Mouse (Mus musculus) kidney, postnatal 10 days (tissue): ENCODE measurements around the gene Zfp800.

Source experiments
- DNase-seq: peaks from one replicate; pipeline ENCODE4 v3.0.0; 2021; ENCODE audit warnings: mixed read lengths

The Zfp800 gene

DNA sequence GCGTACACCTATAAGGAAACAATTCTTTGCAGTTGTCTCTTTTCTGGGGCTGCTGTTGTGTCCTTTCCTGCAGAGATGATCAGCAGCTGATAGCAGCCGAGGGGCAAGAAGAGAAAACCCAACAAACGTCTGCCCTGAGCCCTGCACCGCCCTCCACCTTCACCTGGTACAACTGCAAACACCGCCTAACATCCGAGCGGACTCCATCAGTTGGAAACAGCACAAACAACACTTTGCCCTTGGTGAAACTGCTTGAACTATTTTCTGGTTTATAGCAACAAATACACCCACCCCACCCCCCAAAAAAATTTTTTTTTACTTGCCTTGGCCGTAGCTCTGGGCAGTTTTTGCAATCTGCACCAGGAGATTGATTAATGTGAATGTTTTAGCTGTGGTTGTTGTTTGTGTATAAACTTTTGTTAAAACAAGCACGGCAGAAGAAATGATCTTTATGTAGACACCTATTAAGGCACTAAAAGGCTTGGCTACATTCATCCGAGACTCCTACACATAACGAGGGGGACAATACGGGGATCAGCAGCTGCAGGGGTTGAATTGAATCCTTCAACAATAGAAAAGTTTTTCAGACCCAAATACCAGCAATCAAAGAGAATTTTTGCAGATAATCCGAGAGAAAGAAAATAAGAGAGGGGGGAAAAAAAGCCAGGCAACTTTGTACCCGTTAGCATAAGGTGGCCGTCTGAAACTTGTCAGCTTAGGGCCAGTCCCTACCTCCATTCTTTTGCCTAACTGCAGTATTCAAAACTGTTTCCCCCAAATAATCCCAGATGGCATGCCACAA lies 1.6 kb downstream of the Zfp800 start:
- no peak for DNase-seq

DNA sequence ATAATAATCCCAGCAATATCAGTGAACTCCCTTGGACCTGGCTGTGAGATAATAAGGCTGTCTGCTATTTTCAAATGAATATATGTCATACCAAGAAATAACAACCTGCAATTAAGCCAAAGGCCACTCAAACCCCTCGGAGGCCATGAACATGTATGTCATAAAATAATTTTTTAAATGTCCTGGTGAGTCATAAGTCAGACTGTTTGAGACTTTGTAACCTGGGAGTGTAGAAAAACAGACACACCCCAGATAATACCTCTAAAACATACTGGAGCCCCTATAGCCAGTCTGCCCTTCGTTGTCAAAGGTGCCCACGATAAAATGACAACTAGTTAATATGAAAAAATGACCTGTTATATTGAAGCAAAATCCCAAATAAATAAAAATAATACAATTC lies 8.8 kb downstream of the Zfp800 start:
- DNase-seq = no peak

DNA sequence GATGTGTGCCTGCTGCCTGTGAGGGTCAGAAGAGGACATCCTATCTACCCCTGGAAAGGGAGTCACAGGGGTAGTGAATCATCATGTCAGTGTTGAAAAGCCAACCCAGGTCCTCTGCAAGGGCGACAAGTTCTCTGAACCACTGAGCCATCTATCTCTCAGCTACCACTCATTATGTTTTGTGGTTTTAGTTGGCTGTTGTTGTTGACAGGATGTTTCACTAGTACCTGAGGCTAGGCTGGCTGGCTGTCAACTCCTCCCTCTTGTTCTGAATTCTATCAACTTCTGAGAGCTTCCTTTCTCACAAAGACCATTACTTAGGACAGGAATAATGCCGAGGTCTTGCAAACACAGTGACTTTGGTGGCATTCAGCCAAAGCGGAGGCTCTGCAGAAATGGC lies 12.6 kb downstream of the Zfp800 start:
- no peak for DNase-seq

- no peak for DNase-seq
These were observed 15.8 kb downstream of the Zfp800 start for GRCm38 (mm10) chr6:28381983-28382382.

DNA sequence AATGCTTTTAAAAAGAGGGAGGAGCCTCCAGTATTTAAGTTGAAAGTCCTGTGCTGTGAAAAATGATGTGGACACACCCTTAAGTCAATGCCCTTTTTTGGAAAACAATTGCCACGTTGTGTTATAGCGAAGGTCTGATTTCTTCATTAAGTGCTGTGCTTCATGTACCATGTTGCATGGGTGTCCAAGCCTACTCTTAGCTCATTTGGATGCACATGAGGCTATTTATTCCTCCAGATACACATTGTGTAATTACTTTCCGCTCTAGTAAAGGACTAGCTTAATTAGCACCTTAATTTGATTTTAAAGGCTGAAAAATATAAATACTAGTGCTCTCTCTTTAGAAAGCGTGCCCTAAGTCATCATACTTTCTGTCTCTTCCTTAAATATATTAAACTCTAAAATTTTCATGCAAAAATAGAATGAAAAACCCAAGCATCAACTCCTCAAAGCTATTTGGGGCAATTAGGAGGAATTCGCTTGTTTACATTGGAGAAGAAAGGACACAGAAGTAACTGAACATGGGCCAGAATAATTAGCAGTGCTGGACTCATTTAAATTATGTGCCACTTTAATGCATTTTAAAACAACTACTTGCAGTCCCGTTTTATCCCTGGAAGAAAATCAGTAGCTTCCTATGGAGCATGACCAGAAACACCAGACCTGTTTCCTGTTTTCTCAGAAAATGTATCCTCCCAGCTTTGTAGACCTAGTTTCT lies 27.7 kb downstream of the Zfp800 start:
- DNase-seq = no peak

- no peak for DNase-seq
These were observed 30.2 kb downstream of the Zfp800 start for GRCm38 (mm10) chr6:28367575-28367974.

- no peak for DNase-seq
These were observed 46.7 kb downstream of the Zfp800 start for GRCm38 (mm10) chr6:28351066-28351465.

DNA sequence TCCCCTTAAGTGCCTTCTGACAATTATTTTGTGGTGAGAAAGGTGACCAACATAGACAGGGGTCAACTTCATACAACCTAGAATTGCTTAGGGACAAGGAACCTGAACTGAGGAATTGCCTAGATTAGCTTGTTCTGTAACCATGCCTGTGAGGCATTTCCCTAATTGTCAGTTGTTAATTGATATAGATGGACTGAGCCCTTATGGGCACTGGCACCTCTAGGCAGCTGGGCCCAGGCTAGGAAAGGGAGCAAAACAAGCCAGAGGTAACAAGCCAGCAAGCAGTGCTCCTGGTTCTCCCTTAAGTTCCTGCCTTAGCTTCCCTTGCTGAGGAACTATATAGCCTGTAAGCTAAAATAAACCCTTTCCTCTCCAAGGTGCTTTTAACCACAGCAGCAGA lies 52.1 kb downstream of the Zfp800 start:
- DNase-seq = no peak

GRCm38 (mm10) chr6:28345181-28345580 lies 52.6 kb downstream of the Zfp800 start:
- DNase-seq = peak; percentile 50

GRCm38 (mm10) chr6:28342863-28343262 lies 54.9 kb downstream of the Zfp800 start:
- DNase-seq = no peak

GRCm38 (mm10) chr6:28341174-28341573 lies 56.6 kb downstream of the Zfp800 start:
- no peak for DNase-seq

DNA sequence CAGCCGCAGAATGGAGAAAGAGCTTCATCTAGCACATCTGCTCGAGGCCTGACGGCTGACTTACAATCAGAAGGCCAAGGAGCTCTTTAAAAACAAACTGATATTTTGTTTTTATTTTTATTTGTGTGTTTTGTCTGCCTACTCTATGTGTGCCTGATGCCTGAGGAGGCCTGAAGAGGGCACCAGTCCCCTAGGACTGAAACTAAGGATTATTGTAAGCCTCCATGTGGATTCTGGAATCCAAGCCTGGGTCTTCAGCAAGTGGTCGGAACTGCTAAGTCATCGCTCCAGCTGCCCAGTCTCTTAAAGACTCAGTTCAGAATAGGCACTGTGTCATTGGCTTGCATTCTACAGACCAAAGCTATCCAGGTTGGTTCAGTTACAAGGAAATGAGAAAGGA lies 58.4 kb downstream of the Zfp800 start:
- DNase-seq = peak; percentile 15

- DNase-seq = no peak
These were observed 64.1 kb downstream of the Zfp800 start for GRCm38 (mm10) chr6:28333696-28334095.

GRCm38 (mm10) chr6:28332546-28332945 lies 65.3 kb downstream of the Zfp800 start:
- DNase-seq = no peak

DNA sequence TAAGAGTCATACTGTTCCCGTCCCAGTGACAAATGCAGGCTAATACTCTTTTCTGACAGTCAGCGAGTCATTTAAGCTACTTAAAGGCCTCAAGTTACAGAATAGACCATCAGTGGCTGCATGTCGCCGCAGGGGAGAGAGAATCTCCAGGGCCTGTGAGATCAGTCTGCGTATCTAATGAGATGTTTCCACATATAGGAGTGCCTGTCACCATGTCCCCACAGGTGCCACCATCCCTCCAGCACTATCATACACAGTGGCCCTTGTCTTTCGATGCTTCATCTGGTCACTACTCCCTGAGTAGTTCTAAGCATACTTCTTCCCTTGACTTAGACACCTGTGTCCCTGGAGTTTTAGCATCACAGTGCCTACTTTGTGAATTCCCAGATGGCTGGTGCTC lies 68.0 kb downstream of the Zfp800 start:
- DNase-seq = no peak

DNA sequence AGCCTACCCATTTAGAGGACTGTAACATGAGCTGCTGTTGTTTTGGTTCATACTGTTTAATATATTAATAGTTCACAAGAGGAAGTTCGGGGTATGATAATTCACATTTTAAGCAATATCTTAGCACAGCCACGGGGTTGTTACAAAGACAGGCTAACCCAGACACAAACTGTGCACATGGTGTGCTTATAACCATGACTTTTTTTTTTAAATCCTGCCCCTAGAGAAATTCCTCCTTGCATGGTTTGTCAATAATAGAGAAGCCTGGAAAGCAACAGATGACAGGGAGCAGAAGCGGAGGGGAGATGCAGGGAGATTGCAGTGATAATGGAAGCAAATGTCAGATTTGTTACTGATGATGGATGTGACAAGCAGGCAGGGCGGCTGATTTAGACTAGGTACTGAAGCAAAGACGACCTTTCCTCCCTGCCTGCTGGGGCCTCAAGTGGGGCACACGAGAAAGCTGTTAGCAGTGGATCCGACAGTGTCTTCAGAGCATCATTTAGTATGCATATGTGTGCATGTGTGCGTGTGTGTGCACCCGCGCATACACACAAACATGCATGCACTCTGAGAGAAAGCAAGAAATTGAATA lies 68.7 kb downstream of the Zfp800 start:
- no peak for DNase-seq

DNA sequence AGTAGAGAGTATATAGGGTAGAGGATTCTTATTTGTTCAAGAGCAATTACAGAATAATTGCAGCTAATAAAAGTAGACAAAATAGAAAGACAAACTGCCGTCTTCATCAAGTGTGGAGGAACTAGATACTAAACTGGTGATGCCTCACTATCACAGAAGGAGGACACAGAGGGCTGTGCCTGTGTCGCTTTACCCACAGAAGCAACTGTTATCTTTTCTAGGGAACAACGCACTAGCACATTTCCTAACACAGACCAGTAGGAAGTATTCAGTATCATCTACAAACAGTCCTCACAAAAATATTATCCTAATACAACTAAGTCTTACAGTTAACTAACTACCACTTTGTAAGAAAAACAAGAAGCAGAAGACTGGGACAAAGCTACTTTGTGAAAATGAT lies 71.1 kb downstream of the Zfp800 start:
- DNase-seq = no peak

- DNase-seq = no peak
These were observed 75.4 kb downstream of the Zfp800 start for GRCm38 (mm10) chr6:28322399-28322798.

GRCm38 (mm10) chr6:28319648-28320270 lies 78.0 kb downstream of the Zfp800 start:
- DNase-seq = no peak

DNA sequence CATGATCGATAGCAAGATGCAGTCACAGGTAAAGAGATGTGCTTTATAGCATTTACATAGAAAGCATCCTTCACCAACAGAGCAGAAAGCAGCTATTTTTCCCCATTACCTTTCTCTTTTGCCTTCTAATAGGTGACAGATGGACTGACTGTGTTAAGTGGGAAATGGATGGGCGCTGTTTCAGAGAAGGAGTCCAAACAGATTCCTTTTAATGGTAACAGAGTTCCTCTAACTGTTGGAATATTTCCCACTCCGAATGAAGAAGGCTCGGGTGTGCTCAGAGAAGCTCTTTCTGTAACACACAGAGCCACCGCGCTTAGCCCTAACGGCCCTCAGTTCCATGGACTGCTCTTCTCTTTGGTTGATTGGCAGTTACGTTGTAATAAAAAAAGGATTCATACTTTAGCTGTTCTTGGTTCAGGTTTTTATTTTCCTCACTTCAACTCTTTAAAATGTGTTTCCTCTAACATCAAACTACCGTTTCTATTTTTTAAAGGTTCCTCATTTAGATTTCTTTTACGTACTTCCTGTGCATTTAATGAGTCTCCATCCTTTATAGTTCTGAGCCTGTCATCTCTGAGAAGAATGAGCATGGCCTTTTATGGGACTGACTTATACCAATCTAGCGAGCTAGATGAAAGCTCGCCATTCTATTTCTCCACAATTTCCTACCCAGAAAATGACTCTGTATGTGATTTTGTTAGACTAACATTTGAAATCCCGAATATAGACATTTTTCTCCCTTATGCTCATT lies 78.8 kb downstream of the Zfp800 start:
- DNase-seq = no peak

GRCm38 (mm10) chr6:28315208-28315607 lies 82.6 kb downstream of the Zfp800 start:
- no peak for DNase-seq

GRCm38 (mm10) chr6:28312067-28312466 lies 85.7 kb downstream of the Zfp800 start:
- no peak for DNase-seq

DNA sequence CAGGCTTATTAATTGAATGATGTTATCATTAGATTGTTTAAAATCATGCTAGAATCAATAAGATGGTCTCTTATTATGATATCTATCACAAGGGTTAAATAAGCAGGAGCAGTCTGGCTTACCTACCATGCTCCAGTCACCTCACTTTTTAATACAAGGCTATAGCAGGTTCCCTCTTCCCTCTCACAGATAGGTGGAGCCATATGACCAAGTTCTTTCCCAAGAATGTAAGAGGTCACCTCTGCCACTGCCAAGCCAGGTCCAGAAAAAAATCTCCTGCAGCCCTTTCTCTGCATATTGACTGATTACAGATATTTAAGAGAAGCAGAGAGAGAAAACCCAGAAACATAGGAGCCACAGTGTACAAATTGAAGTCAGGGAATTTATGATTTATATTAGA lies 88.1 kb downstream of the Zfp800 start:
- no peak for DNase-seq
